Mouse (Mus musculus) midbrain, embryonic 12.5 days (tissue): ENCODE results near the gene Agbl3. TPM values are rescaled to one million over a fixed set of nuclear protein-coding genes. Genes with fewer than 3 reads are reported as not detected.

Source experiments
- ATAC-seq: fragments of 200-750 bp; cut with Nextera tagmentation; 2 replicates; pipeline ENCODE4 v1.8.0; 2017; ENCODE audit warnings: low read depth, moderate TSS enrichment, moderate library complexity; ENCODE audit not compliant: low FRiP score
- H3K27ac ChIP-seq: fragments of 300-500 bp; sonication (generic); replicated peaks from 2 replicates; pipeline ENCODE4 v1.5.1; 2016; ENCODE audit warnings: mild to moderate bottlenecking
- H3K27me3 ChIP-seq: fragments of 300-500 bp; sonication (generic); 2 replicates; pipeline ENCODE4 v1.6.1; 2016; ENCODE audit warnings: mild to moderate bottlenecking
- H3K36me3 ChIP-seq: fragments of 300-500 bp; sonication (generic); 2 replicates; pipeline ENCODE4 v1.6.1; 2016
- H3K4me1 ChIP-seq: fragments of 300-500 bp; sonication (generic); 2 replicates; pipeline ENCODE4 v1.6.1; 2016
- H3K4me2 ChIP-seq: fragments of 300-500 bp; sonication (generic); replicated peaks from 2 replicates; pipeline ENCODE4 v1.6.1; 2016; ENCODE audit warnings: mild to moderate bottlenecking, moderate library complexity
- H3K4me3 ChIP-seq: fragments of 300-500 bp; sonication (generic); 2 replicates; pipeline ENCODE4 v1.5.1; 2016; ENCODE audit warnings: mild to moderate bottlenecking
- H3K9ac ChIP-seq: fragments of 300-500 bp; sonication (generic); replicated peaks from 2 replicates; pipeline ENCODE4 v1.6.1; 2016; ENCODE audit warnings: mild to moderate bottlenecking, moderate library complexity
- H3K9me3 ChIP-seq: fragments of 300-500 bp; sonication (generic); 2 replicates; pipeline ENCODE4 v1.6.1; 2016; ENCODE audit warnings: mild to moderate bottlenecking
- WGBS: fragments of 180-500 bp; shearing (Covaris S2); methylation state at CpG from one replicate; pipeline ENCODE4 v1.1.7; 2016; 5-methylcytosine and 5-hydroxymethylcytosine counted together
- polyA plus RNA-seq: library from polyadenylated mRNA; unstranded; fragments of >200 nt; fragmentation: Nextera tagmentation; extraction: Ambion mirVana; gene quantifications from 2 replicates; pipeline ENCODE4 v1.2.1, GENCODE M21; 2016

The Agbl3 gene
- 7.4 and 8.6 TPM in 2 replicates for polyA plus RNA-seq

DNA sequence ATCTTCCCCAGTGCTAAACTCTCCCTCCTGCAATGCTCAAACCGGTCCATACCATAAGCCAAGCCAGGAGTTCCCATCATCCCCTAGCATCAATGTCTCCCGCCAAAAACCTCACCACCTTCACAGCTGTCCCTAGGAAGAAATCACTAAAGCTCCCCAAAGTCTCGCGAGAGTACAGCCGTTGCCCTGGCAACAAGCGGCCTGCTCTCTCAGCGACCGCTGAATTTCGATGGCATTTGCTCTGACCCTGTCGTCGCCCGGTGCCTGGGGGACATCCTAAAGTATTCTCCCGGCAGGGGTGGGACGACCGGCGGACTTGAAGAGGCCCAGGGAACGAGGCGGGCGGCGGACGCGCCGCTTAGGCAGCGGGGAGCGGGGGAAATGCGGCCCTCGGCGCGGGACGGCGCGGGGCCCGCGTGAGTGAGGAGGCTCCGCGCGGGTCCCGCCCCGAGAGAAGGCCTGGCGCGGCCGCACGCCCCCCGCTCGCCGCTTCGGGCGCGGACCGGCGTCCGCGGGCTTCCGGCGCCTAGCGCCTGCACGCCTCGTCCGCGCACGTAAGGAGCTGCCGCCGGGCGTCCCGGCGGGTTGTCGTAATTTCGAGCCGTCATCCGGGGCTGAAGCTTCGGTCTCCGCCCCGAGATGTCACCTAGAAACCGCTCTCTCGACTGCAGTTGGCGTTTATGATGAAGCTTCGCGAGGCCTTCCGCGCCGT lies at the start of gene Agbl3:
Gene Agbl3, plus strand, starts transcription at position 202 of the 712 bp plus-strand sequence.
- H3K36me3 ChIP-seq: no peaks in the 10 kb centered on the region
- H3K4me1 ChIP-seq: no peaks in the 10 kb centered on the region
- peak within 1 kb of the TSS; percentile 85 for H3K9ac ChIP-seq
- ATAC-seq: peak; percentile 94
- H3K4me3 ChIP-seq: peak within 1 kb of the TSS; percentile 70
- H3K27me3 ChIP-seq: 0 out of 2 replicates have a peak, but pooled peaks cover 5% of the 10 kb centered on the region
- under 1% methylated on average over 80 of the region's 81 CpGs for WGBS
- H3K27ac ChIP-seq: peak within 1 kb of the TSS; percentile 97
- H3K9me3 ChIP-seq: no peaks in the 10 kb centered on the region
- H3K4me2 ChIP-seq: peak within 1 kb of the TSS; percentile 69

- Histone ChIP-seq H3K9ac (no peak overlapping the region), H3K27me3 (no peaks in the 10 kb centered on the region), H3K9me3 (no peaks in the 10 kb centered on the region), H3K27ac (no peak overlapping the region), H3K36me3 (no peaks in the 10 kb centered on the region), H3K4me1 (peaks cover 12% of the 10 kb centered on the region; the same call in 1 of the 2 replicates), H3K4me2 (no peak overlapping the region), H3K4me3 (no peak overlapping the region)
- no peak for ATAC-seq
- WGBS: 82% methylated on average over 6 of the region's 6 CpGs
Observed at GRCm38 (mm10) chr6:34731007-34731406, 49.2 kb upstream of the Agbl3 start.

DNA sequence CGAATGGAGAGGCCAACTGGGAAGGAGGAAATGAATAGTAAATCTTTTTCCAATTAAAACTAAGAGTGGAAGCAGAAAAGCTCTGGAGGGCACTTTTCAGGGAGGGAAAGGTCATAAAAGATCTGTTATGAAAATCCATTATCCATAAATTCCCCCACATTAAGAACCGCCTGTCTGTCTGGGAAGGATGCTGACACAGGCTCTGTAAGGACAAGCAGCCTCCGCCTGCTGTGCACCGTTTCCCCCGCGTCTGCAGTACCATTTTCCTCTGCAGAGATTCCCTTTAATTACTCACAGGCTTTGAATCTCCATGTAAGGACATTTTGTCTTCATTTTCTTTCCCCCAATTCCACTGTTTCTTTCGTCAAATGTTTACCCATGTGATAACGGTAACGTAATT lies 48.7 kb upstream of the Agbl3 start:
- WGBS: 78% methylated on average over 9 of the region's 9 CpGs
- no peaks in the 10 kb centered on the region for H3K9me3 ChIP-seq
- no peak overlapping the region for H3K9ac ChIP-seq
- H3K36me3 ChIP-seq: no peaks in the 10 kb centered on the region
- no peak for ATAC-seq
- no peak overlapping the region for H3K4me2 ChIP-seq
- no peaks in the 10 kb centered on the region for H3K27me3 ChIP-seq
- no peak overlapping the region for H3K4me3 ChIP-seq
- H3K27ac ChIP-seq: no peak overlapping the region
- H3K4me1 ChIP-seq: peaks cover 9% of the 10 kb centered on the region; the same call in 1 of the 2 replicates

DNA sequence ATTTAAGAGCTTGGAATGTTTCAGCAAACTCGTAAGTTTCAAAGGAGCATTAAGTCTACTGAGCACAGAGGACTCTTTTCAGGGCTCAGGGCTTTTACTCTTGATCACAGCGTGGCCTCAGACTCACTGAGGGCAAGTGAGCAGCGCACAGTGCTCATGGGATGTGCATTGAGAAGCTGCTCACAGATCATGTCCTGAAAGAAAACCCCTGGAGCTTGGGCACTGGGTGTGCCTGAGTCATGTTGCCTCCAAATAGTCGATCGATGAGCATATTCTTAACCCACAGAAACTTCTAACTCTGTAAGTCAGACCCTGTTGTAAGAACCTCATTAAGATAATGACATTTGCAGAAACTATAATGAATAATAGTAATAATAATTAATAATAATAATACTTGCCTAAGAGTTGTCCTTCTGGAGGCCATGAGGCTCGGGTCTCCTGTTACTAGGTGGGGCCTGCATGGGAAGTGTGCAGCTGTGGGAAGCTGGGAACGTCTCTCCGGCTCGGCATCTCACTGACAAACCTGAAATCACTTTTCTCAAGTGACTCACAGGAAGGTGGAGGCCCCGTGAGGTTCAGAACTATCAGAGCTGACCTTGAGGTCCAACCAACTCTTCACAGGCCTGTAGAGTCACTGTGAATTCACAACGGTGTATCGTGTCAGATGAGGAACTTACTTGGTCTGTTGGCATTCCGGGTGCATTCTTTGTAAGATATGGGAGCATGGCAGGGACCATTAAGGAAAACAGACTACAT lies 45.1 kb upstream of the Agbl3 start:
- H3K9me3 ChIP-seq: no peaks in the 10 kb centered on the region
- ATAC-seq: no peak
- H3K9ac ChIP-seq: no peak overlapping the region
- H3K4me3 ChIP-seq: no peak overlapping the region
- H3K27me3 ChIP-seq: no peaks in the 10 kb centered on the region
- WGBS: 84% methylated on average over 13 of the region's 13 CpGs
- no peaks in the 10 kb centered on the region for H3K36me3 ChIP-seq
- H3K27ac ChIP-seq: no peak overlapping the region
- no peak overlapping the region for H3K4me2 ChIP-seq
- 0 out of 2 replicates have a peak, but pooled peaks cover 3% of the 10 kb centered on the region for H3K4me1 ChIP-seq

GRCm38 (mm10) chr6:34736934-34737333 lies 43.3 kb upstream of the Agbl3 start:
- no peaks in the 10 kb centered on the region for H3K9me3 ChIP-seq
- H3K9ac ChIP-seq: no peak overlapping the region
- 0 out of 2 replicates have a peak, but pooled peaks cover 2% of the 10 kb centered on the region for H3K36me3 ChIP-seq
- no peak overlapping the region for H3K4me3 ChIP-seq
- H3K27me3 ChIP-seq: no peaks in the 10 kb centered on the region
- no peak for ATAC-seq
- no peak overlapping the region for H3K4me2 ChIP-seq
- H3K4me1 ChIP-seq: no peaks in the 10 kb centered on the region
- WGBS: 67% methylated on average over 2 of the region's 2 CpGs
- H3K27ac ChIP-seq: no peak overlapping the region

DNA sequence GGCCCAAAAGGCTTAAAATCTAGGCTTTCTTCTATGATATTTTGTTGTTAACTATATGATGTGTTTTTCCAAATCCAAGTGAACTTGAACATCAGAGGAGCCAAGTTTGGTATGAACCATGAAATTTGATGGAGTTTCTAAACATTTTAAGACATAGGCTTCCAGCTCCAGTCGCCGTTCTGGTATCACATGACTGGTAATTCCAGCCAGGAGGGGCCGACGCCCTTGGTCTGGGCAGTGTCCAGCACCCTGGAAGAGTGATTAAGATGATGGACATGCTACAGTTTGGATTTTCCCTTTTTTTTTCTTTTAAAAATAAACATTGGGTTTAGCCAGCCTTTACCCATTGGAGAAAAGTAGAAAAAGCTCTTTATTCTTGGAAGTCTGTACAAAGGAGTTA lies 36.3 kb upstream of the Agbl3 start:
- WGBS: 81% methylated on average over 4 of the region's 4 CpGs
- ATAC-seq: no peak
- Histone ChIP-seq H3K36me3 (0 out of 2 replicates have a peak, but pooled peaks cover 2% of the 10 kb centered on the region), H3K4me1 (no peaks in the 10 kb centered on the region), H3K27ac (no peak overlapping the region), H3K9me3 (no peaks in the 10 kb centered on the region), H3K27me3 (no peaks in the 10 kb centered on the region), H3K4me2 (no peak overlapping the region), H3K4me3 (no peak overlapping the region), H3K9ac (no peak overlapping the region)

DNA sequence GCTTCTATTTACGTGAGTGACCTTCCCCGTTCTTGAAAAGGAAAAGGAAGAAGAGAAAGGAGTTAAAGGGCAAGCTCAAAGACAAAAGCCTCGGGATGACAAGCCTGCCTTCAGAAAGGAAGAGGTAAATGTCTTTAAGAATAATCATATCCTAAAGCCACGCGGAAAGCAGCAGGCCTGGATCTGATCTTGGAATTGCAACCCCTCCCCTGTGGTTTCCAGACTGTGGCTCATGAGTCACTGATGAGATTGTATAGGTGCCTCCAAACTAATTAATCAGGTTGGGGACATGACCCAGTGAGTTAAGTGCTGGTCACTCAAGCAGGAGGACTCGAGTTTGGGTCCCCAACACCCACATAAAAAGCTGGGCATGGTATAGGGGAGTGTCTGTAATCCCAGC lies 32.4 kb upstream of the Agbl3 start:
- Histone ChIP-seq H3K4me2 (no peak overlapping the region), H3K9me3 (no peaks in the 10 kb centered on the region), H3K4me1 (no peaks in the 10 kb centered on the region), H3K27ac (no peak overlapping the region), H3K4me3 (no peak overlapping the region), H3K9ac (no peak overlapping the region), H3K36me3 (no peaks in the 10 kb centered on the region), H3K27me3 (no peaks in the 10 kb centered on the region)
- ATAC-seq: no peak
- 74% methylated on average over 6 of the region's 6 CpGs for WGBS

- Histone ChIP-seq H3K9me3 (no peaks in the 10 kb centered on the region), H3K27ac (no peak overlapping the region), H3K4me1 (no peaks in the 10 kb centered on the region), H3K36me3 (no peaks in the 10 kb centered on the region), H3K4me2 (no peak overlapping the region), H3K4me3 (no peak overlapping the region), H3K9ac (no peak overlapping the region), H3K27me3 (no peaks in the 10 kb centered on the region)
- no peak for ATAC-seq
- WGBS: 94% methylated on average over 11 of the region's 11 CpGs
Observed at GRCm38 (mm10) chr6:34748566-34748965, 31.7 kb upstream of the Agbl3 start.

GRCm38 (mm10) chr6:34749526-34749925 lies 30.7 kb upstream of the Agbl3 start:
- no peak for ATAC-seq
- no peaks in the 10 kb centered on the region for H3K27me3 ChIP-seq
- H3K4me1 ChIP-seq: no peaks in the 10 kb centered on the region
- no peak overlapping the region for H3K9ac ChIP-seq
- no peak overlapping the region for H3K27ac ChIP-seq
- WGBS: 85% methylated on average over 6 of the region's 6 CpGs
- H3K4me3 ChIP-seq: no peak overlapping the region
- no peaks in the 10 kb centered on the region for H3K36me3 ChIP-seq
- H3K9me3 ChIP-seq: no peaks in the 10 kb centered on the region
- no peak overlapping the region for H3K4me2 ChIP-seq

GRCm38 (mm10) chr6:34750487-34751120 lies 29.6 kb upstream of the Agbl3 start:
- H3K4me2 ChIP-seq: no peak overlapping the region
- no peaks in the 10 kb centered on the region for H3K4me1 ChIP-seq
- H3K9ac ChIP-seq: no peak overlapping the region
- H3K27me3 ChIP-seq: no peaks in the 10 kb centered on the region
- no peak for ATAC-seq
- no peak overlapping the region for H3K4me3 ChIP-seq
- no peaks in the 10 kb centered on the region for H3K36me3 ChIP-seq
- no peak overlapping the region for H3K27ac ChIP-seq
- no peaks in the 10 kb centered on the region for H3K9me3 ChIP-seq
- 81% methylated on average over 7 of the region's 7 CpGs for WGBS

- Histone ChIP-seq H3K4me2 (no peak overlapping the region), H3K4me3 (no peak overlapping the region), H3K27me3 (no peaks in the 10 kb centered on the region), H3K9ac (no peak overlapping the region), H3K36me3 (0 out of 2 replicates have a peak, but pooled peaks cover 5% of the 10 kb centered on the region), H3K27ac (no peak overlapping the region), H3K4me1 (no peaks in the 10 kb centered on the region), H3K9me3 (no peaks in the 10 kb centered on the region)
- no peak for ATAC-seq
Observed at GRCm38 (mm10) chr6:34751625-34752024, 28.6 kb upstream of the Agbl3 start.

- Histone ChIP-seq H3K27ac (no peak overlapping the region), H3K36me3 (peaks cover 25% of the 10 kb centered on the region), H3K4me3 (no peak overlapping the region), H3K4me1 (no peaks in the 10 kb centered on the region), H3K4me2 (no peak overlapping the region), H3K9ac (no peak overlapping the region), H3K9me3 (no peaks in the 10 kb centered on the region), H3K27me3 (no peaks in the 10 kb centered on the region)
- ATAC-seq: no peak
- 45% methylated on average over 5 of the region's 5 CpGs for WGBS
Observed at GRCm38 (mm10) chr6:34754448-34754847, 25.8 kb upstream of the Agbl3 start.
